Mouse (Mus musculus): ENCODE data around the gene Tmem160.

- TF ChIP-seq EP300 (IDR thresholded peaks at IDR 0.05; ENCODE audit: insufficient read depth, low read depth, low read length): no peak
- no peak for TF ChIP-seq POLR2A (IDR thresholded peaks at IDR 0.05; ENCODE audit: insufficient read depth, low read length)
- no peak for TF ChIP-seq CTCF (IDR thresholded peaks at IDR 0.05; ENCODE audit: low read depth, low read length)
Measured at GRCm38 (mm10) chr7:16461705-16462104, 9.1 kb downstream of the Tmem160 start.
